Mouse (Mus musculus): ENCODE measurements around the gene Fbxw2. TPM values are rescaled to one million over a fixed set of nuclear protein-coding genes. Genes with fewer than 3 reads are reported as not detected.

Gene Fbxw2
- polyA plus RNA-seq, 1 experiment from 2014 or later: 67.1 TPM

- no peak overlapping the region for H3K4me3 ChIP-seq (ENCODE audit: low read depth, low read length)
- ATAC-seq (ENCODE audit: insufficient number of reproducible peaks, low FRiP score, low TSS enrichment, low read depth): no peak
- H3K9me3 ChIP-seq (ENCODE audit: control insufficient read depth, low read length): no peaks in the 10 kb centered on the region; the same call in 1 of the 2 replicates
- no peaks in the 10 kb centered on the region for H3K27me3 ChIP-seq (ENCODE audit: control insufficient read depth, insufficient read depth, low read length)
- peak overlapping the region; percentile 27; the same call in 1 of the 2 replicates for H3K4me2 ChIP-seq (ENCODE audit: low read depth, severe bottlenecking)
- no peak overlapping the region for H3K9ac ChIP-seq (ENCODE audit: low read length)
- H3K36me3 ChIP-seq (ENCODE audit: control insufficient read depth, insufficient read depth, low read length): peaks cover 33% of the 10 kb centered on the region
- H3K4me1 ChIP-seq (ENCODE audit: control insufficient read depth, insufficient read depth, low read length): peaks cover 22% of the 10 kb centered on the region
- no peak overlapping the region for H3K27ac ChIP-seq (replicated peaks; ENCODE audit: low read depth, low read length)
- 93% methylated on average over 6 of the region's 6 CpGs for WGBS
- no peak for DNase-seq (ENCODE audit: low spot score)
Measured at GRCm38 (mm10) chr2:34774493-34774892, 51.6 kb downstream of the Fbxw2 start.

GRCm38 (mm10) chr2:34773673-34774072 lies 52.4 kb downstream of the Fbxw2 start:
- H3K4me1 ChIP-seq (ENCODE audit: control insufficient read depth, insufficient read depth, low read length): peaks cover 22% of the 10 kb centered on the region
- peak overlapping the region; percentile 100; the same call in 1 of the 2 replicates for H3K4me3 ChIP-seq (ENCODE audit: low read depth, low read length)
- WGBS: 92% methylated on average over 4 of the region's 4 CpGs
- DNase-seq (ENCODE audit: low spot score): no peak
- H3K27me3 ChIP-seq (ENCODE audit: control insufficient read depth, insufficient read depth, low read length): no peaks in the 10 kb centered on the region
- no peak overlapping the region for H3K9ac ChIP-seq (ENCODE audit: low read length)
- no peaks in the 10 kb centered on the region for H3K9me3 ChIP-seq (ENCODE audit: control insufficient read depth, low read length)
- peaks cover 29% of the 10 kb centered on the region for H3K36me3 ChIP-seq (ENCODE audit: control insufficient read depth, insufficient read depth, low read length)
- peak overlapping the region; percentile 75 for H3K4me2 ChIP-seq (ENCODE audit: low read depth, severe bottlenecking)
- no peak overlapping the region for H3K27ac ChIP-seq (replicated peaks; ENCODE audit: low read depth, low read length)
- no peak for ATAC-seq (ENCODE audit: insufficient number of reproducible peaks, low FRiP score, low TSS enrichment, low read depth)

- H3K4me3 ChIP-seq (ENCODE audit: low read depth, low read length): peak overlapping the region; percentile 100
- ATAC-seq (ENCODE audit: insufficient number of reproducible peaks, low FRiP score, low TSS enrichment, low read depth): peak; percentile 17; the same call in 1 of the 2 replicates
- H3K27me3 ChIP-seq (ENCODE audit: control insufficient read depth, insufficient read depth, low read length): no peaks in the 10 kb centered on the region
- no peaks in the 10 kb centered on the region for H3K9me3 ChIP-seq (ENCODE audit: control insufficient read depth, low read length)
- WGBS: 5% methylated on average over 50 of the region's 50 CpGs
- peaks cover 22% of the 10 kb centered on the region for H3K4me1 ChIP-seq (ENCODE audit: control insufficient read depth, insufficient read depth, low read length)
- peaks cover 29% of the 10 kb centered on the region for H3K36me3 ChIP-seq (ENCODE audit: control insufficient read depth, insufficient read depth, low read length)
- peak overlapping the region; percentile 75 for H3K4me2 ChIP-seq (ENCODE audit: low read depth, severe bottlenecking)
- peak overlapping the region; percentile 98 for H3K9ac ChIP-seq (ENCODE audit: low read length)
- no peak for DNase-seq (ENCODE audit: low spot score)
- H3K27ac ChIP-seq (replicated peaks; ENCODE audit: low read depth, low read length): peak overlapping the region; percentile 89
Measured at GRCm38 (mm10) chr2:34772252-34773235, 53.6 kb downstream of the Fbxw2 start.

GRCm38 (mm10) chr2:34771368-34772226 lies 54.5 kb downstream of the Fbxw2 start, which contains the start of gene Hspa5:
Gene Hspa5, plus strand, starts transcription at chr2:34771970.
- Histone ChIP-seq H3K9me3 (ENCODE audit: control insufficient read depth, low read length) (no peaks in the 10 kb centered on the region), H3K27ac (replicated peaks; ENCODE audit: low read depth, low read length) (peak within 1 kb of the TSS; percentile 89), H3K4me3 (ENCODE audit: low read depth, low read length) (peak within 1 kb of the TSS; percentile 100), H3K9ac (ENCODE audit: low read length) (peak within 1 kb of the TSS; percentile 98), H3K36me3 (ENCODE audit: control insufficient read depth, insufficient read depth, low read length) (peaks cover 27% of the 10 kb centered on the region), H3K27me3 (ENCODE audit: control insufficient read depth, insufficient read depth, low read length) (no peaks in the 10 kb centered on the region), H3K4me1 (ENCODE audit: control insufficient read depth, insufficient read depth, low read length) (peaks cover 22% of the 10 kb centered on the region), H3K4me2 (ENCODE audit: low read depth, severe bottlenecking) (peak within 1 kb of the TSS; percentile 75)
- ATAC-seq (ENCODE audit: insufficient number of reproducible peaks, low FRiP score, low TSS enrichment, low read depth): peak; percentile 99
- peak; percentile 99 for DNase-seq (ENCODE audit: low spot score)
- WGBS: under 1% methylated on average over 60 of the region's 60 CpGs

GRCm38 (mm10) chr2:34770951-34771350 lies 55.2 kb downstream of the Fbxw2 start:
- Histone ChIP-seq H3K4me3 (ENCODE audit: low read depth, low read length) (peak overlapping the region; percentile 100), H3K9ac (ENCODE audit: low read length) (peak overlapping the region; percentile 89), H3K9me3 (ENCODE audit: control insufficient read depth, low read length) (no peaks in the 10 kb centered on the region), H3K36me3 (ENCODE audit: control insufficient read depth, insufficient read depth, low read length) (peaks cover 26% of the 10 kb centered on the region), H3K27ac (replicated peaks; ENCODE audit: low read depth, low read length) (peak overlapping the region; percentile 56; the same call in 1 of the 2 replicates), H3K27me3 (ENCODE audit: control insufficient read depth, insufficient read depth, low read length) (no peaks in the 10 kb centered on the region), H3K4me1 (ENCODE audit: control insufficient read depth, insufficient read depth, low read length) (peaks cover 18% of the 10 kb centered on the region), H3K4me2 (ENCODE audit: low read depth, severe bottlenecking) (peak overlapping the region; percentile 44)
- no peak for ATAC-seq (ENCODE audit: insufficient number of reproducible peaks, low FRiP score, low TSS enrichment, low read depth)
- 6% methylated on average over 6 of the region's 6 CpGs for WGBS
- no peak for DNase-seq (ENCODE audit: low spot score)

GRCm38 (mm10) chr2:34770049-34770448 lies 56.1 kb downstream of the Fbxw2 start:
- H3K4me2 ChIP-seq (ENCODE audit: low read depth, severe bottlenecking): no peak overlapping the region

GRCm38 (mm10) chr2:34764801-34765200 lies 61.3 kb downstream of the Fbxw2 start:
- Histone ChIP-seq H3K9me3 (ENCODE audit: control insufficient read depth, low read length) (no peaks in the 10 kb centered on the region), H3K36me3 (ENCODE audit: control insufficient read depth, insufficient read depth, low read length) (no peaks in the 10 kb centered on the region), H3K27ac (replicated peaks; ENCODE audit: low read depth, low read length) (no peak overlapping the region), H3K4me3 (ENCODE audit: low read depth, low read length) (no peak overlapping the region), H3K9ac (ENCODE audit: low read length) (no peak overlapping the region), H3K4me2 (ENCODE audit: low read depth, severe bottlenecking) (no peak overlapping the region), H3K27me3 (ENCODE audit: control insufficient read depth, insufficient read depth, low read length) (no peaks in the 10 kb centered on the region), H3K4me1 (ENCODE audit: control insufficient read depth, insufficient read depth, low read length) (no peaks in the 10 kb centered on the region)
- ATAC-seq (ENCODE audit: insufficient number of reproducible peaks, low FRiP score, low TSS enrichment, low read depth): no peak
- 73% methylated on average over 12 of the region's 12 CpGs for WGBS
- DNase-seq (ENCODE audit: low spot score): no peak

More at GRCm38 (mm10) chr2:34770049-34770448, 56.1 kb downstream of the Fbxw2 start:
- Histone ChIP-seq H3K4me1 (ENCODE audit: control insufficient read depth, insufficient read depth, low read length) (peaks cover 13% of the 10 kb centered on the region), H3K9ac (ENCODE audit: low read length) (no peak overlapping the region), H3K36me3 (ENCODE audit: control insufficient read depth, insufficient read depth, low read length) (peaks cover 19% of the 10 kb centered on the region), H3K27ac (replicated peaks; ENCODE audit: low read depth, low read length) (no peak overlapping the region), H3K9me3 (ENCODE audit: control insufficient read depth, low read length) (no peaks in the 10 kb centered on the region), H3K27me3 (ENCODE audit: control insufficient read depth, insufficient read depth, low read length) (no peaks in the 10 kb centered on the region), H3K4me3 (ENCODE audit: low read depth, low read length) (no peak overlapping the region)
- DNase-seq (ENCODE audit: low spot score) (no peak), ATAC-seq (ENCODE audit: insufficient number of reproducible peaks, low FRiP score, low TSS enrichment, low read depth) (no peak)
- WGBS: 99% methylated on average over 2 of the region's 2 CpGs

- H3K27me3 ChIP-seq (ENCODE audit: control insufficient read depth, insufficient read depth, low read length): no peaks in the 10 kb centered on the region
- H3K9me3 ChIP-seq (ENCODE audit: control insufficient read depth, low read length): no peaks in the 10 kb centered on the region
- no peaks in the 10 kb centered on the region for H3K36me3 ChIP-seq (ENCODE audit: control insufficient read depth, insufficient read depth, low read length)
- H3K4me1 ChIP-seq (ENCODE audit: control insufficient read depth, insufficient read depth, low read length): no peaks in the 10 kb centered on the region
- WGBS: 64% methylated on average over 2 of the region's 2 CpGs
- H3K27ac ChIP-seq (replicated peaks; ENCODE audit: low read depth, low read length): no peak overlapping the region
- H3K4me3 ChIP-seq (ENCODE audit: low read depth, low read length): no peak overlapping the region
- no peak overlapping the region for H3K9ac ChIP-seq (ENCODE audit: low read length)
- H3K4me2 ChIP-seq (ENCODE audit: low read depth, severe bottlenecking): no peak overlapping the region
- no peak for ATAC-seq (ENCODE audit: insufficient number of reproducible peaks, low FRiP score, low TSS enrichment, low read depth)
- DNase-seq (ENCODE audit: low spot score): no peak
Measured at GRCm38 (mm10) chr2:34762872-34763271, 63.2 kb downstream of the Fbxw2 start.
